Mouse (Mus musculus) lung, embryonic 14.5 days (tissue): ENCODE data around the gene Gm17455. TPM values are rescaled to one million over a fixed set of nuclear protein-coding genes. Genes with fewer than 3 reads are reported as not detected.

ENCODE experiments used
- ATAC-seq: fragments of 200-750 bp; cut with Nextera tagmentation; 2 replicates; pipeline ENCODE4 v1.8.0; 2017; ENCODE audit warnings: mild to moderate bottlenecking, moderate TSS enrichment, moderate library complexity; ENCODE audit not compliant: insufficient read depth
- DNase-seq: peaks from one replicate; pipeline ENCODE4 v3.0.0-alpha.2; 2015
- H3K27ac ChIP-seq: fragments of 300-500 bp; sonication (generic); 2 replicates; pipeline ENCODE4 v1.5.1; 2014; ENCODE audit warnings: low read depth, mild to moderate bottlenecking, moderate library complexity
- H3K27me3 ChIP-seq: fragments of 300-500 bp; sonication (generic); 2 replicates; pipeline ENCODE4 v1.6.1; 2014; ENCODE audit warnings: low read length, control low read depth; ENCODE audit not compliant: insufficient read depth
- H3K36me3 ChIP-seq: fragments of 300-500 bp; sonication (generic); 2 replicates; pipeline ENCODE4 v1.6.1; 2014; ENCODE audit warnings: control low read depth; ENCODE audit not compliant: insufficient read depth
- H3K4me1 ChIP-seq: fragments of 300-500 bp; sonication (generic); 2 replicates; pipeline ENCODE4 v1.6.1; 2014; ENCODE audit warnings: antibody characterized with exemption, control low read depth; ENCODE audit not compliant: insufficient read depth
- H3K4me2 ChIP-seq: fragments of 300-500 bp; sonication (generic); 2 replicates; pipeline ENCODE4 v1.6.1; 2014; ENCODE audit warnings: mild to moderate bottlenecking
- H3K4me3 ChIP-seq: fragments of 300-500 bp; sonication (generic); 2 replicates; pipeline ENCODE4 v1.5.1; 2014; ENCODE audit warnings: low read depth, low read length
- H3K9ac ChIP-seq: fragments of 300-500 bp; sonication (generic); 2 replicates; pipeline ENCODE4 v1.6.1; 2014
- H3K9me3 ChIP-seq: fragments of 300-500 bp; sonication (generic); 2 replicates; pipeline ENCODE4 v1.6.1; 2016; ENCODE audit warnings: low read depth, low read length, control low read depth
- CTCF ChIP-seq: IDR thresholded peaks from 2 replicates; pipeline ENCODE4 v1.5.1; 2016; ENCODE audit warnings: antibody characterized with exemption, low read depth
- WGBS: fragments of 180-500 bp; shearing (Covaris S2); extraction: QIAGEN DNeasy Blood & Tissue Kit; methylation state at CpG from one replicate; pipeline ENCODE4 v1.1.7; 2014; 5-methylcytosine and 5-hydroxymethylcytosine counted together
- polyA plus RNA-seq: library from polyadenylated mRNA; unstranded; fragments of >200 nt; fragmentation: Nextera tagmentation; extraction: Ambion mirVana; gene quantifications from 2 replicates; pipeline ENCODE4 v1.2.1, GENCODE M21; 2014

Gm17455 gene
- polyA plus RNA-seq, 1 experiment from 2014 or later = 1.2 TPM

DNA sequence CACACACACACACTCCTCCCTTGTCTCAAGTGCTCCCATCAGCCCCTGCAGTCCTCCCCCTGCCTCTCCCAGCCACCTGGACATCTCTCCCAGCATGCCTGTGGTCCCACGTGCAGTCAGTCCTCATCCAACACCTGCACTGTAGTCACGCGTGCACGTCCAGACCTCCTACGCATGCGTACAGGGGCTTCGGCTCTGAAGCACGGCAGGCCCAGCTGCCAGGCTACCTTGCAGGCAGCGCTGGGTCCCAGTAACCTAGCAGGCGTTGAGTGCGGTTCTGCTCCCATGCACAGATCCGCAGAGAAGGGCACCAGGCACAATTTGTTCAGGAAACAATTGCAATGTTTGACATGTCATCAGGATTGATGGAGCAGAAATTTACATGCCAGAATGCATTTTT is 47.7 kb downstream of the Gm17455 start:
- ATAC-seq (no peak), DNase-seq (no peak)
- H3K9ac ChIP-seq = no peak overlapping the region
- TF ChIP-seq CTCF = no peak
- H3K36me3 ChIP-seq = no peaks in the 10 kb centered on the region
- WGBS = 65% methylated on average over 12 of the region's 12 CpGs
- no peak overlapping the region for H3K4me3 ChIP-seq
- no peaks in the 10 kb centered on the region for H3K27me3 ChIP-seq
- H3K4me1 ChIP-seq = no peaks in the 10 kb centered on the region
- H3K9me3 ChIP-seq = no peaks in the 10 kb centered on the region
- no peak overlapping the region for H3K4me2 ChIP-seq
- H3K27ac ChIP-seq = no peak overlapping the region

Other genes with a start within 250 kb of the Gm17455 start
- 2.1 TPM in 2 replicates for gene Chst3, start 180.5 kb upstream of the Gm17455 start, polyA plus RNA-seq
- gene Psap, start 122.1 kb upstream of the Gm17455 start, polyA plus RNA-seq = 73.5 and 74.0 TPM in 2 replicates
- 4.3 and 6.7 TPM in 2 replicates for gene Vsir, start 52.9 kb upstream of the Gm17455 start, polyA plus RNA-seq